Mouse (Mus musculus): ENCODE measurements at regions not wholly inside any gene's neighbourhood (a gene's known extent, or its start where the extent isn't known, plus 50 kb on each side); places are given as distances from the start of the nearest gene placed in this dataset.

GRCm38 (mm10) chr7:73637101-73637809 is 95.6 kb upstream of the Chd2 start:
- DNase-seq (ENCODE audit: low spot score) = no peak

- no peak for DNase-seq (ENCODE audit: low spot score)
These were observed 93.8 kb upstream of the Chd2 start for GRCm38 (mm10) chr7:73635422-73635821.

- no peak for DNase-seq (ENCODE audit: low spot score)
These were observed 89.2 kb upstream of the Chd2 start for GRCm38 (mm10) chr7:73630790-73631189.

- DNase-seq (ENCODE audit: low spot score) = no peak
These were observed 87.6 kb upstream of the Chd2 start for GRCm38 (mm10) chr7:73629182-73629581.

- DNase-seq (ENCODE audit: low spot score) = no peak
These were observed 86.4 kb upstream of the Chd2 start for GRCm38 (mm10) chr7:73628071-73628470.

GRCm38 (mm10) chr7:73626291-73626690 is 84.7 kb upstream of the Chd2 start:
- no peak for DNase-seq (ENCODE audit: low spot score)

GRCm38 (mm10) chr7:73625651-73626050 is 84.0 kb upstream of the Chd2 start:
- no peak for DNase-seq (ENCODE audit: low spot score)

GRCm38 (mm10) chr7:73624992-73625391 is 83.4 kb upstream of the Chd2 start:
- DNase-seq (ENCODE audit: low spot score) = no peak

- no peak for DNase-seq (ENCODE audit: low spot score)
These were observed 82.5 kb upstream of the Chd2 start for GRCm38 (mm10) chr7:73624093-73624600.

- no peak for DNase-seq (ENCODE audit: low spot score)
These were observed 80.8 kb upstream of the Chd2 start for GRCm38 (mm10) chr7:73622468-73622867.

- DNase-seq (ENCODE audit: low spot score) = no peak
These were observed 78.7 kb upstream of the Chd2 start for GRCm38 (mm10) chr7:73620341-73620740.

- no peak for DNase-seq (ENCODE audit: low spot score)
These were observed 77.3 kb upstream of the Chd2 start for GRCm38 (mm10) chr7:73618758-73619416.

GRCm38 (mm10) chr7:73617910-73618757 is 76.5 kb upstream of the Chd2 start:
- peak; percentile 97 for DNase-seq (ENCODE audit: low spot score)

- no peak for DNase-seq (ENCODE audit: low spot score)
These were observed 75.6 kb upstream of the Chd2 start for GRCm38 (mm10) chr7:73616971-73617906.

- DNase-seq (ENCODE audit: low spot score) = no peak
These were observed 74.4 kb upstream of the Chd2 start for GRCm38 (mm10) chr7:73616015-73616414.

GRCm38 (mm10) chr7:73614840-73615555 is 73.4 kb upstream of the Chd2 start:
- DNase-seq (ENCODE audit: low spot score) = no peak

- no peak for DNase-seq (ENCODE audit: low spot score)
These were observed 72.7 kb upstream of the Chd2 start for GRCm38 (mm10) chr7:73614341-73614740.

GRCm38 (mm10) chr7:73612752-73613092 is 71.1 kb upstream of the Chd2 start:
- DNase-seq (ENCODE audit: low spot score) = no peak

GRCm38 (mm10) chr7:73611866-73612751 is 70.5 kb upstream of the Chd2 start:
- no peak for DNase-seq (ENCODE audit: low spot score)

GRCm38 (mm10) chr7:73608804-73609275 is 67.2 kb upstream of the Chd2 start:
- no peak for DNase-seq (ENCODE audit: low spot score)

All from urinary bladder, postnatal 10 days (tissue).